Mouse (Mus musculus): ENCODE measurements at regions not wholly inside any gene's neighbourhood (a gene's known extent, or its start where the extent isn't known, plus 50 kb on each side); places are given as distances from the start of the nearest gene placed in this dataset.

DNA sequence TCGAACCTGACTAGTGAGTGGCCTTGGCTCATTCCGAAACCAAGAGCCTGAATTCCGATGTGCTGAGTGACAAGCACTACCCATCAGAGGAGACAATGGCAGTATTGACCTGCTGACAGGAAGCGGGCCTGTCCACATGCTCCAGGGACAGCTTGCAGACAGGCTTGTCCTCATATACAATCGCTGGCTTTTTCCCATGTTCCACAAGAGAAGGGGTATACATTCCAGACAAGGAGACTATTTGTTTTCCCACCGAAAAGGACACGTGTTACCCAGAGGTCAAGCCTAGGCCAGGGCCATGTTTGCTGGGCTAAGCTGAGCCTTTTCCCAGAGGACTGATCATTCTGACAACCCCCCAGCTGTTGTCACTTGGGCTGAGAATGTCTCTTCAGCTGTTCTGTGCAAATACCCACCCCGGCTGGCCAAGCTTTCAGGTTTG lies 77.5 kb upstream of the Spon1 start:
- Histone ChIP-seq H3K36me3 (ENCODE audit: control insufficient read depth, insufficient read depth) (no peaks in the 10 kb centered on the region), H3K9me3 (replicated peaks; ENCODE audit: control insufficient read depth, low read length) (no peaks in the 10 kb centered on the region), H3K4me2 (ENCODE audit: low read depth, low read length) (no peak overlapping the region), H3K27me3 (ENCODE audit: control insufficient read depth, insufficient read depth, low read length) (no peaks in the 10 kb centered on the region), H3K4me1 (ENCODE audit: control insufficient read depth, insufficient read depth, low read length) (0 out of 2 replicates have a peak, but pooled peaks cover 4% of the 10 kb centered on the region), H3K4me3 (ENCODE audit: low read length) (no peak overlapping the region), H3K9ac (ENCODE audit: low read length) (no peak overlapping the region), H3K27ac (ENCODE audit: low read length) (no peak overlapping the region)
- 0 out of 2 replicates have a peak, but pooled peaks have one; percentile 28 for ATAC-seq (replicated peaks; ENCODE audit: extremely low read depth, insufficient read depth, low FRiP score)
- 28% methylated on average over 8 of the region's 8 CpGs for WGBS

DNA sequence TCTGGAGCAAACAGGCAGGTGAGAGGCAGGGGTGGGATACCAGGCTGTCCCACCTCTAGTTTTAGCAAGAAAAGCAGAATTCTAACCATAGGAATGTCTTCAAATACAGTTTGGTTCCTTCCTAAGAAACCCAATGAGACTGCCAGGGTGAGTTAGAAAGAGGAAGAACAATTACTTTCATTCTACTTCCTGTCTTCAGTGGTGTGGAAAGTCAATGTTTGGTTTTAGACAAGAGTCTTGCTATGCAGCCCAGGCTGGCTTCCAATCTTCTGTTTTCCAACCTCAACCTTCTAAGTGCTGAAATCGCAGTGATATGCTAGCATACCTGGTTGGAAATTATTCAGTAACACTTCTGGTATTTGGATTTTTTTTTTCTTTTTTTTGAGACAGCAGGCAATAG lies 77.1 kb upstream of the Spon1 start:
- 68% methylated on average over 1 of the region's 1 CpGs for WGBS
- no peak overlapping the region for H3K27ac ChIP-seq (ENCODE audit: low read length)
- no peaks in the 10 kb centered on the region for H3K27me3 ChIP-seq (ENCODE audit: control insufficient read depth, insufficient read depth, low read length)
- no peaks in the 10 kb centered on the region for H3K36me3 ChIP-seq (ENCODE audit: control insufficient read depth, insufficient read depth)
- no peak overlapping the region for H3K4me2 ChIP-seq (ENCODE audit: low read depth, low read length)
- H3K4me1 ChIP-seq (ENCODE audit: control insufficient read depth, insufficient read depth, low read length), result 0 out of 2 replicates have a peak, but pooled peaks cover 4% of the 10 kb centered on the region
- ATAC-seq (replicated peaks; ENCODE audit: extremely low read depth, insufficient read depth, low FRiP score), result no peak
- no peak overlapping the region for H3K9ac ChIP-seq (ENCODE audit: low read length)
- H3K4me3 ChIP-seq (ENCODE audit: low read length), result no peak overlapping the region
- no peaks in the 10 kb centered on the region for H3K9me3 ChIP-seq (replicated peaks; ENCODE audit: control insufficient read depth, low read length)

DNA sequence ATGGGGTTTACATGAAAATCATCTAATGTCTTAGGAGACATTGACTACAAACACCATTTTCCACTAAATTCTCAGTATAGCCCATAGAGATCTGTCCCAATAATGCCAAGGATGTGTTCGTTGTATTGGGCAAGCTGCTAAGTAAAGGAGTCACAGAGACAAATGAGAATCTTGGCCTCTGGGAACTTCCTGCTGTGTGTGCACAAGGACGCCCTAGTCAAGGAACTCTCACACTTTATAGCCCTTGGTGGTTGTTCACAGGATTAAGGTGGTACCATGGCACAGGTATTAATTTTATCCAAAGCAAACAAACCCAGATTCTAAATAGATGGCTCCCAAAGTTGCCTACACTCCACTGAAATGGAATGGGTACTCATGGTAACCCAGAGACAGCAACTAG lies 76.7 kb upstream of the Spon1 start:
- no peak overlapping the region for H3K4me2 ChIP-seq (ENCODE audit: low read depth, low read length)
- H3K9me3 ChIP-seq (replicated peaks; ENCODE audit: control insufficient read depth, low read length), result no peaks in the 10 kb centered on the region
- H3K4me3 ChIP-seq (ENCODE audit: low read length), result no peak overlapping the region
- H3K4me1 ChIP-seq (ENCODE audit: control insufficient read depth, insufficient read depth, low read length), result 0 out of 2 replicates have a peak, but pooled peaks cover 4% of the 10 kb centered on the region
- H3K27me3 ChIP-seq (ENCODE audit: control insufficient read depth, insufficient read depth, low read length), result no peaks in the 10 kb centered on the region
- H3K9ac ChIP-seq (ENCODE audit: low read length), result no peak overlapping the region
- no peaks in the 10 kb centered on the region for H3K36me3 ChIP-seq (ENCODE audit: control insufficient read depth, insufficient read depth)
- no peak for ATAC-seq (replicated peaks; ENCODE audit: extremely low read depth, insufficient read depth, low FRiP score)
- 66% methylated on average over 2 of the region's 2 CpGs for WGBS
- H3K27ac ChIP-seq (ENCODE audit: low read length), result no peak overlapping the region

DNA sequence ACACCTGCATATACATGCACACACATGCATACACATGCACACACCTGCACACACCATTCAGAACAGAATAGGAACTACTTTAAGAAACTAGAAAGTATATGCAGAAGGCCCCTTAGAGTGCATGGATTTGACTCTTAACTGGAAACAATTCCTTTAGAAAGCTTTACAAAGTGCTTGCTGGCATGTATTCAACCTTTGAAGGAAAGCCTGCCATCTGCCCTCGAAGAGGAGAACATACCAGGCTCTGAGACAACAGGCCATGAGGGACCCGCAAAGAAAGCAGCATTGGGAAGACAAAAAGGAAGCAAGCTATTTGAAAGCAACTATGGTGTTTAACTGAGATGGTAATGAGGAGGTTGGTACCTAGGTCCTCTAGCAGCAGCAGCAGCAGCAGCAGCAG lies 74.0 kb upstream of the Spon1 start:
- H3K4me1 ChIP-seq (ENCODE audit: control insufficient read depth, insufficient read depth, low read length), result 0 out of 2 replicates have a peak, but pooled peaks cover 4% of the 10 kb centered on the region

GRCm38 (mm10) chr7:113693526-113693925 lies 72.3 kb upstream of the Spon1 start:
- WGBS, result 63% methylated on average over 3 of the region's 3 CpGs
- no peaks in the 10 kb centered on the region for H3K4me1 ChIP-seq (ENCODE audit: control insufficient read depth, insufficient read depth, low read length)
- H3K4me3 ChIP-seq (ENCODE audit: low read length), result no peak overlapping the region
- H3K36me3 ChIP-seq (ENCODE audit: control insufficient read depth, insufficient read depth), result no peaks in the 10 kb centered on the region
- no peak overlapping the region for H3K4me2 ChIP-seq (ENCODE audit: low read depth, low read length)
- no peaks in the 10 kb centered on the region for H3K27me3 ChIP-seq (ENCODE audit: control insufficient read depth, insufficient read depth, low read length)
- ATAC-seq (replicated peaks; ENCODE audit: extremely low read depth, insufficient read depth, low FRiP score), result no peak
- no peak overlapping the region for H3K9ac ChIP-seq (ENCODE audit: low read length)
- no peaks in the 10 kb centered on the region for H3K9me3 ChIP-seq (replicated peaks; ENCODE audit: control insufficient read depth, low read length)
- H3K27ac ChIP-seq (ENCODE audit: low read length), result no peak overlapping the region

More for the DNA sequence above, 74.0 kb upstream of the Spon1 start:
- WGBS, result 30% methylated on average over 2 of the region's 2 CpGs
- H3K27me3 ChIP-seq (ENCODE audit: control insufficient read depth, insufficient read depth, low read length), result no peaks in the 10 kb centered on the region
- no peak overlapping the region for H3K27ac ChIP-seq (ENCODE audit: low read length)
- H3K9me3 ChIP-seq (replicated peaks; ENCODE audit: control insufficient read depth, low read length), result no peaks in the 10 kb centered on the region
- no peaks in the 10 kb centered on the region for H3K36me3 ChIP-seq (ENCODE audit: control insufficient read depth, insufficient read depth)
- H3K9ac ChIP-seq (ENCODE audit: low read length), result no peak overlapping the region
- ATAC-seq (replicated peaks; ENCODE audit: extremely low read depth, insufficient read depth, low FRiP score), result no peak
- no peak overlapping the region for H3K4me3 ChIP-seq (ENCODE audit: low read length)
- no peak overlapping the region for H3K4me2 ChIP-seq (ENCODE audit: low read depth, low read length)

- no peak for ATAC-seq (replicated peaks; ENCODE audit: extremely low read depth, insufficient read depth, low FRiP score)
- Histone ChIP-seq H3K4me1 (ENCODE audit: control insufficient read depth, insufficient read depth, low read length) (no peaks in the 10 kb centered on the region), H3K27ac (ENCODE audit: low read length) (no peak overlapping the region), H3K9me3 (replicated peaks; ENCODE audit: control insufficient read depth, low read length) (0 out of 2 replicates have a peak, but pooled peaks cover 3% of the 10 kb centered on the region), H3K9ac (ENCODE audit: low read length) (no peak overlapping the region), H3K4me3 (ENCODE audit: low read length) (no peak overlapping the region), H3K27me3 (ENCODE audit: control insufficient read depth, insufficient read depth, low read length) (no peaks in the 10 kb centered on the region), H3K36me3 (ENCODE audit: control insufficient read depth, insufficient read depth) (no peaks in the 10 kb centered on the region), H3K4me2 (ENCODE audit: low read depth, low read length) (no peak overlapping the region)
- WGBS, result 60% methylated on average over 5 of the region's 5 CpGs
These were observed 71.3 kb upstream of the Spon1 start for GRCm38 (mm10) chr7:113694466-113694865.

- no peak for ATAC-seq (replicated peaks; ENCODE audit: extremely low read depth, insufficient read depth, low FRiP score)
- H3K4me3 ChIP-seq (ENCODE audit: low read length), result no peak overlapping the region
- H3K9ac ChIP-seq (ENCODE audit: low read length), result no peak overlapping the region
- no peak overlapping the region for H3K4me2 ChIP-seq (ENCODE audit: low read depth, low read length)
- 0 out of 2 replicates have a peak, but pooled peaks cover 3% of the 10 kb centered on the region for H3K9me3 ChIP-seq (replicated peaks; ENCODE audit: control insufficient read depth, low read length)
- H3K36me3 ChIP-seq (ENCODE audit: control insufficient read depth, insufficient read depth), result no peaks in the 10 kb centered on the region
- H3K27ac ChIP-seq (ENCODE audit: low read length), result no peak overlapping the region
- no peaks in the 10 kb centered on the region for H3K27me3 ChIP-seq (ENCODE audit: control insufficient read depth, insufficient read depth, low read length)
- peaks cover 4% of the 10 kb centered on the region for H3K4me1 ChIP-seq (ENCODE audit: control insufficient read depth, insufficient read depth, low read length)
These were observed 59.9 kb upstream of the Spon1 start for GRCm38 (mm10) chr7:113705929-113706328.

DNA sequence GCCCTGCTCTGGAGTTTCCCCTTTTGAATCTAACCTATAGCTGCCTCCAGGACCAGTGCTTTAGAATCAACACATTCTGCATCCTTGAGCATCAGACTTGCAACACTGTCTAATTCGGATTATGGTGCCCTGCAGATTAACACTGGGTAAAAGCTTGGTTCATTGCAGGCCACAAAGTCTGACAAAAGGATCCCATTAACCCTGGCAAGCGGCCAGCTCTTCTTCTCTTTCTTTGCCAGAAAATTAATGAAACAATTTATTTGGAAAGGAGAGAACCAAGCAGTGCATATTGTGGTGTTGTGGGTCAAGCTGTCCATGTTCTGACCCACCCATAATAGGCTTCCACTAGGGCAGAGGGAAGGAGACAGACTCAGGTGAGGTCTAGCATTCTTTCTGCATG lies 58.2 kb upstream of the Spon1 start:
- 82% methylated on average over 2 of the region's 2 CpGs for WGBS
- Histone ChIP-seq H3K36me3 (ENCODE audit: control insufficient read depth, insufficient read depth) (no peaks in the 10 kb centered on the region), H3K4me2 (ENCODE audit: low read depth, low read length) (no peak overlapping the region), H3K9me3 (replicated peaks; ENCODE audit: control insufficient read depth, low read length) (0 out of 2 replicates have a peak, but pooled peaks cover 3% of the 10 kb centered on the region), H3K27ac (ENCODE audit: low read length) (no peak overlapping the region), H3K4me3 (ENCODE audit: low read length) (no peak overlapping the region), H3K9ac (ENCODE audit: low read length) (no peak overlapping the region), H3K4me1 (ENCODE audit: control insufficient read depth, insufficient read depth, low read length) (no peaks in the 10 kb centered on the region), H3K27me3 (ENCODE audit: control insufficient read depth, insufficient read depth, low read length) (no peaks in the 10 kb centered on the region)
- no peak for ATAC-seq (replicated peaks; ENCODE audit: extremely low read depth, insufficient read depth, low FRiP score)

DNA sequence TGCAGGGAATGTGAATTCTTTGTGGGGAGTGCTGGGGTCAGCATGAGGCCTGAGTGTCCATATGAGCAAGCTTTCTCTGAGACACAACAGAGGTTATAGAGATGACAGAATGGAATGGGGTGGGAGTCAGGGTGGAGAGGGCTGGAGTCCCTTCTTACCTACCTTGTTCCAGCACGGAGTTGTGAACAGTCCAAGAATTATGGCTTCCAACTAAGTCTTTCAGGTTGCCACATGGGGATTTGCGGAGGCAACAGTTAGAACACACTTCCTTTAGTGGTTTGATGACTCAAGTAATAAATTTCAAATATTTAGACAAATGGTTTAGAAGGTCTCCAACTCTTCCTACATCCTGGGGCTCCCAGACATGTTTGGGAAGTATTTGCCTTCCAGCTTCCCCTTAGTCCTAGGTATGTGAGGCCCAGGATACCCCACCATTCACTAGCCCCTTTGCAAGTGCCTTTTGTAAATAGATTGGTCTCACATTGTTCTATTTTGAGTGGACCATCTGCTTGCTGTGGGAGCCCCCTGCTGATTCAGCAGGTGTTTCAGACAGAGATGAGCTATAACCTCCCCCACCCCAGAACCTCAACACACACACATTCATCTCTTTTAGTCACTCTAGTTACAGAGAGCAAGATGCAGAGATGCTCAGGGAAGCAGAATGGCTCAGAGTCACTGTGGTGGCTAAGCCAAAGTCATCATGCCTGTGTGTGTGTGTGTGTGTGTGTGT lies 55.1 kb upstream of the Spon1 start:
- no peaks in the 10 kb centered on the region for H3K27me3 ChIP-seq (ENCODE audit: control insufficient read depth, insufficient read depth, low read length)
- WGBS, result 81% methylated on average over 2 of the region's 2 CpGs
- no peaks in the 10 kb centered on the region for H3K36me3 ChIP-seq (ENCODE audit: control insufficient read depth, insufficient read depth)
- no peak overlapping the region for H3K4me2 ChIP-seq (ENCODE audit: low read depth, low read length)
- H3K9me3 ChIP-seq (replicated peaks; ENCODE audit: control insufficient read depth, low read length), result 0 out of 2 replicates have a peak, but pooled peaks cover 2% of the 10 kb centered on the region
- no peaks in the 10 kb centered on the region for H3K4me1 ChIP-seq (ENCODE audit: control insufficient read depth, insufficient read depth, low read length)
- no peak for ATAC-seq (replicated peaks; ENCODE audit: extremely low read depth, insufficient read depth, low FRiP score)
- H3K9ac ChIP-seq (ENCODE audit: low read length), result no peak overlapping the region
- H3K27ac ChIP-seq (ENCODE audit: low read length), result no peak overlapping the region
- H3K4me3 ChIP-seq (ENCODE audit: low read length), result no peak overlapping the region

All from heart, embryonic 16.5 days (tissue).